Mouse (Mus musculus): ENCODE data around the gene Hps5.

- TF ChIP-seq CTCF (IDR thresholded peaks at IDR 0.05; ENCODE audit: low read depth, low read length) (no peak), POLR2A (IDR thresholded peaks at IDR 0.05; ENCODE audit: extremely low read depth, insufficient read depth, low read length) (no peak)
Measured at GRCm38 (mm10) chr7:46719526-46719925, 76.3 kb downstream of the Hps5 start.
